Mouse (Mus musculus): Measurements from ENCODE around the gene 2410004P03Rik.
A peak's percentile ranks its signal among the peaks of the same experiment; 100 is the strongest.

Gene 2410004P03Rik

DNA sequence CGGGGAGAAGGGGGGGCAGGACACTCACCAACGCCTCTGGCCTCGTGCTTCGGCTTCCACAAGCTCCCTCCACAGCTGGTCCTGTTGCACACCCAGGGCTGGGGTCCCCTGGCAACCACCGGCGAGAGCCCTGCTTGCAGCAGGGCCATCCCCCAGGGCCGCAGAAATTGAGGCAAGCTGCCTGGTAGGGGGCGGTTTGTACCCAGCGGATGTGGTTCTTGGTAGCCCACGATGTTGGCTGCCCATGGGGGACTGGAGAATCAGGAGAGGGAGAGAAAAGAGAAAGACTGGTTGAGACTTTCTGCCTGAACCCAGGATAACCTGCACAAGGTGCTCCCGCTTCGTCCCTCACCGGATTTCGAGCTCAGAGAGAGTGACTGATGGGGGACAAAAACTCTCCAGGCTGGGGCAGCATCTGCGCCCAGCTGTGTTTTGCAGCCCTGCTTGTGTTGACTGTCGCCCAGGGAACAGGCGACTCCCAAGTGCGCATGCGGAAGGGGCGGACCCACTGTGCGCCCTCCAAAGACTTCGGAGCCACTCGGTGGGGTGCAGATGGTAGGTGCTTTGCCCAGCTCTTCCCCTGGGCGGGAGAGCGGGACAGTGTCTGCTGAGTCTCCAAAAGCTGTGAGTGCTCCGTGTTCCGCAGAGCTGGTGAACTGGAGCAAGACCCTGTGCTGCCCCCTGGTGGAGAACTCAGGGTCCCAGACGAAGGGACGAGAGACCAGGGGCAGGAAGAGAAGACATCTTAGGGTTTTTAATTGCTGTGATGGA is at the start of gene 2410004P03Rik:
Gene 2410004P03Rik, minus strand, starts transcription at position 628 of the 771 bp plus-strand sequence.
- peak; percentile 88 for DNase-seq (ENCODE audit: low read depth, low spot score)

DNA sequence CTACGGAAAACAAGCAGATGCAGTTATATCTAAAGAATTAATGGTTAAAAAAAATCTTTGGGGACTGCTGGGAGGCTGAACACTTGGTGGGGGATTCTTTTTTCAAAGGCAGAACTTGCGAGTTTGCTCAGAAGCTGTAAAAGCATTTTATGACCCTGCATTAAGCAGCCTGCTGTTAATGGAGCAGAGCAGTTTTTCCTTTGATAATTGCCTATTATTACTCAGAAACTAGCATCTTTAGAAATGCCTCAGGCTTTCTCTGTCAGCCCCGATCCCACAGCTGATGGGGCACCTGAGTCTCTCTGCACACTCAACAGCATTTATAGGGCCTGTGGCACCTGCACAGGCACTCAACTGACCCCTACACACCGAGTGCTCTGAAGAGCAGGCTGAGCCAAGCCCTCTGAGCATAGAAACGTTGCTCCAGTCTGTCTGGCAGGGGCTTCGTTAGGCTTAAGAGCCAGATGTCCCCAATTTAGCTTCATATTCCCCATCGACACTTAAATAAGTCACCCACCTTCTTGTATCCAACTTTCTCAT is 49.7 kb upstream of the 2410004P03Rik start:
- DNase-seq (ENCODE audit: low read depth, low spot score) = no peak

DNA sequence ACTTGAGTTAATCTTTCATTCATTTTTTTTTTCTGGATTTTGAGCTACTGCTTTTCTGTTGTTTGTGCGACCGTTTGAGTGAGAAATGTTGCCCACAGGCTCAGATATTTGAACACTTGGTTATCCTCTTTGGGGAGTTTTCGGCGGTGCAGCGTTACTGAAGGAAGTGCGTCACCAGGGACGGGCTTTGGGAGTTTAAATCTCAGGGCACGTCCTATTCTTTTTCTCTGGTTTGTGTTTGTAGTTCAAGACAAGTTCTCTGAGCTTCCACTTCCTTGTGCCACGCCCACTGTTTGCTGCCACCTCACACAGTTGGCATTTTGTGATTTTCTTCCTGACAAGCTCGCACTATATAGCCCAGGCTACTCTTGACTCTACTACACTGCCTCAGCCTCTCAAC is 47.0 kb upstream of the 2410004P03Rik start:
- peak; percentile 55 for DNase-seq (ENCODE audit: low read depth, low spot score)

DNA sequence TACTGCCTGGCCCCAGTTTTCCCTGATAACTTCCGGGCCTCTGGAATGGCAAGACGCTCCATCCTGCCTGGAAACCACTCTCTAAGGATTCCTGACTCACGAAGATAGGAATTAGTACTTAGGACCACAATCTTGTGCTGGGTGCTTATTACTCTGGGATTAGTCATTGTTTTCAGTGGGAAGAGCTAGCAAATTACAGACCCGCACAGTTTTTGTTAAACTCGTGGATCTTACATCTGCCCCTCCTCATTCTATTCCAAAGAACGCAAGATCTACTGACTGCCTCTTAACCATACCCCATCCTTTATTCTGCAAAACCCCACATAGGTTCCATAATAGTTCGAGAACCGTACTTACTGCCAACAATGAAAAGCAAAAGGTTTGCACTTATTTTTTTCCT is 45.6 kb upstream of the 2410004P03Rik start:
- no peak for DNase-seq (ENCODE audit: low read depth, low spot score)

DNA sequence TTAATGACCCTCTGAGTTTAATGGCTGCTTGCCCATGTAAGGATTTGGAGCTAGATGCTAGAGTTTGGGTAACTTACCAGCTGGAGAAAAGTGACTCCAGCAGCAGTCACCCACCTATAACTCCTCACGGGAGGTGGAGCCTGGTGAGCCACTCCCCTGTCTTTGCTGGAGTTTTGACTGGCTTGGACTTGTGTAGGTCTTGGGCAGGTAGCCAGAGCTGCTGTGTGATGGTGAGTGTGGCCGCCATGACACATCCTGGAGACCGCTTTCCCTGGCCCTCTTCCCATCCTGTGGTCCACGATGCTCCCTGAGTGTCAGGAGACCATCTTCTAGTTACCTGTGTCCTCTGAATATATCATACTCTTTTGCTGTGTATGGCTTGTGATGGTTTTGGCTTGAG is 44.2 kb upstream of the 2410004P03Rik start:
- no peak for DNase-seq (ENCODE audit: low read depth, low spot score)

DNA sequence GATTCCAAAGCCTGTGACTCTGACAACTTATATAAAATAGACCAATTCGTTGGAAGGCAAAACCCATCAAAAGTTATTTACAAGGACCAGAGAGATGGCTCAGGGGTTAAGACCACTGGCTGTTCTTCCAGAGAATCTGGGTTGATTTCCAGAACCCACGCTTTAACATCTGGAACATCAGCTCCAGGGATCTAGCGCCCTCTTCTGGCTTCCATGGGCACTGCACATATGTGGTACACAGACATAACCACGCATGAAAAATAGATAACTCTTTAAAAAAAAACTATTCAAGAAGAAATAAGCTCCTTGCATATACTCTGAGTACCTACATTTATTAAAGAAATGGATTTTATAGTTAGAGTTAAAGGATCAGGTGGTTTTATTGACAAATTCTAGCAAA is 43.2 kb upstream of the 2410004P03Rik start:
- peak; percentile 50 for DNase-seq (ENCODE audit: low read depth, low spot score)

DNA sequence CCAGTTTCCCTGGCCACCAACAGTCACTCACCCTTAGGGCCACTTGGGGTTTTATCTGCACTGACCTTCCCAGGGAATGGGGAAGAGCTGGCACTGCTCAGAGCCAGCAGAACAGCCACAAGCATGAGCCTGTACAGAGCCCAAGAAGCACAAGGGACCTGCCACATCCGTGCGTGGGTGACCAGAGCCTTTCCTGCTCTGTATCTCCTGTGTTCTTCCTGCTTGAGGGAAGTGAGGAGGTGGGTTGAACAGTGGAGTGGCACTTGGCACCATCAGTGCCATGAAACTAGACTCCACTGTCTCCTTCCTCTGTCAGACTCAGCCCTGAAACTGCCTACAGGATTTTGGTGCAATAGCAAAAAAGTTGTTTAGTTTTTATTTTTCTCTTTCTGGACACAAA is 41.1 kb upstream of the 2410004P03Rik start:
- DNase-seq (ENCODE audit: low read depth, low spot score) = no peak

DNA sequence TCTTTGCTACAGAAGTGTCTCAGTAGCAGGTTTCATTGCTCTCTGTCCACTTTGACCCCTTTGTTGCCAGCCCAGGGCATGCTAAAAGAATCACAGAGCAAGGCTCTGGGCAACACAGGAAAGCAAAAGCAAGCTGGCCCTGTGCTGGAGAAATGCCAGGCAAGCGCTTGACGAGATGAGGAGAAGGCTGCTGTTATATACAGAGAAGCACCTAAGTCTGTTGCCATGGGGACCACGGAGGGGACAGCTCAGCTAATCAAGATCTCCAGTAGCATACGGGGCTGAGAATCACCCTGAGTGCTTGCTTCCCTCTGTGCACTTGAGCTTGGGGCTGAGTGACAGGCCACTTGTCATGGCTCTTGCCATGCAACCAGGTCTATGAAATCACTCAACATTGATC is 39.5 kb upstream of the 2410004P03Rik start:
- DNase-seq (ENCODE audit: low read depth, low spot score) = peak; percentile 44

DNA sequence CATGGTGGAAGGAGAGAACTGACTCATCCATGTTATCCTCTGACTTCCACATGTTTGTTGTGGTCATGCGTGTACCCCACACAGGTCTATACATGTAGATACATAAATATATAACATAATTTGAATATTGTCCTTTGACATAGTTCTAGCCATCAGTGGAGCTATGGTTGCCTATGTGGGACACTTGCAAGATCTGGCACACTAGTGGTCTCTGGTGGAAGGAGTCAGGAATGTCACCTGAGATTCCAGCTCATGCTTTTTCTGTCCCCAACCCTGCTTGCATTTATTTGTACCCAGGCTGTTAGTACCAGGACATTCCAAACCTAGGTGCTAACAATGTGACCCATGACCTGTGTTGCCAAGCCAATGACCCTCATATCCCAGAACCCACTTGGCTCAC is 38.3 kb upstream of the 2410004P03Rik start:
- DNase-seq (ENCODE audit: low read depth, low spot score) = peak; percentile 19

DNA sequence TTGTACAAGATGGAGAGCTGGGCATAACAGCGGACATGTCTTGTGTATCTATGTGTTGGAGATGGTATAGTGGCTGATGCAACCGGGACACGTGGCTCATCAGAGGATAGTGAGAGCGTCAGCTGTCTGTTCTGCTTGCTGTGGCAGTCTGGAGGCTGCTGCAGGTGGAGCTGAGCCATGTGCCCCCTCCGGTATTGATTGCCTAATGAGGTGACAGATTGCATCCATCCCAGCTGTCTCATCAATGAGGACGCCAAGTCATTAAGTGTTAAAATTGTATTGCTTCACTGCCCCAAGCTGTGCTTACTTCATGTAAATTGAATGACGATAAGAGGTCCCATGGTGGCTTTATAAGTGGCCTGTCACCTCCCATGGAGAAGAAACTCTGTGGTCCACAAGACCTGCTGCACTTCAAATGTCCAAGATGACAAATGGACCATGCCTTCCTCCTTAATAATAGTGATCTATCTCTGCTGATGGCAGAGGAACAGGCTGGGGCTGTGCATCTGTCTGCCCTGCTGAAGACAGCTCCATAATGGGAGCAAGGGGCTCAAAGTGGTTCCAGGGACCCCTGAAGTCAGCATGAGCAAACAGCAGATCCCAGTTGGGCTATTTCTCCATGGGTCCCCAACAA is 37.6 kb upstream of the 2410004P03Rik start:
- DNase-seq (ENCODE audit: low read depth, low spot score) = no peak

DNA sequence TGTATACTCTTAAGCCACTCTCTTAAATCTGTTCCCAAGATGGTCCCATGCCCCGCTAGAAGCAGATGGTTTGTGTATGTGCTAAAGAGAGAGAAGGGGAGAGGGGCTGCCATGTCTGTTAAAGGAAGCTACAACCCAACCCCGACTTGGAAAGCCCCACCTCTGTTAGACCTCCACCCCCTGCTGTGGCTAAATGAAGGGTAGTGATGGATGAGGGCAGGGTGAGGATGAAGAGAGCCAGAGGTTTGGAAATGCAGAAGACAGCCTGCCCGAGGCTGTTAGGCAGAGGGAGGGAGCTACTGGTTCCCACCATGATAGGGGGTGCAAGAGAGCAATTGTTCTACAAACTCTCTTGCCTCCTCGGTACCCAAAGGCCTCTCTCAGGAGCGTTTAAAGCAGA is 31.8 kb upstream of the 2410004P03Rik start:
- peak; percentile 71 for DNase-seq (ENCODE audit: low read depth, low spot score)

DNA sequence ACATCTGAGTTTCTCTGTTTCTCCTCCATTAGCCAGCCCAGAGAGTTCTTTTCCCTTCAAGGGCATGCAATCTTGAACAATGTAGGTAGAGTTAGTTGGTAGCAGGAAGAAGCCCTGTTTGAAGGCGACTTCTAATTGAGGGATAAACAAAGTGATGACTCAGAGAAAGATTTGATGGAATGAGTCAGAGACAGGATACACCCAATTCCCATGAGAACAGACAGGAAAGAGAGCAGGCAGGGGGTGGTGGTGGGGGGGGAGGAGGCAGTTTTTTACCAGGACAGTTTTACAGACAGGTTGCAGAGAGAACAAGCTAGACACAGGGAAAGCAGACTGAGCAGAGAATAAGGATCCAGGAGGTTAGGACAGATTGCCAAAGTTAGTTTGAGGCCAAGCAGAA is 29.0 kb upstream of the 2410004P03Rik start:
- peak; percentile 71 for DNase-seq (ENCODE audit: low read depth, low spot score)

DNA sequence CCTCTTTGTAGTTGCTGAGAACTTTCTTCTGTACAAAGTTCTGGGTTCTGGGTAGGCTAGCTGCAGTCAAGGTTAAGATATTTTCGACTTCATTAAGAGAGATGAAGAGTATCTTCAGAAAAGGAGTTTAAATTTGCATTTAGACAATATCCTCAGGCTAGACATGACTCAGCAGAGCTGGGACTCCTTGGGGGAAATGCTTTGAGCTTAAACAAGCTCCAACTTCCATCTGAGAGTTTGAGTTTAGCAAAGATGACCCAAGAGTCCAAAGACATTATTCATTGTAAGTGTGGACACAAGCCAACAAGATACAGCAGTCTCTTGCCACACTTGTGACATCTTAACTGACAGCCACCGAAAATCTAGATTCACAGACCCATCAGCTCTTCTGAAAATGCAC is 27.9 kb upstream of the 2410004P03Rik start:
- DNase-seq (ENCODE audit: low read depth, low spot score) = no peak

DNA sequence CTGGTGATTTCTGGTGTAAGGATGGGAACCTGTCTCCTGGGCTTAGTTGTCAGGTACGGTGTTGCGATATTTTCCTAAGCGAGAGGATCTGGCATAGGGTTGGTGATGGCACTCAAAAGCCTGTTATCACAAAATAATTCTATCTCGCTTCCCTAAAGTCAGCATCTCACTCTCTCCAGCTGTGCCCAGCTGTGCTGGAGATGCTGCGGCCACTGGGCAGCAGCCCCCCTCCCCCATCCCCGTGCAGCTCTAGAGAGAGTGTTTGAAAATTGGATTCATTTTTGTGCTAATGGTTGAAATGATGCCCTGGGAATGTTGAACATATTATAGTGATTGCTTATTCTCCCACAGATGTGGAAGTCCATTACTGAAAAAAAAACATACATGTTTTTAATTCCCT is 26.7 kb upstream of the 2410004P03Rik start:
- no peak for DNase-seq (ENCODE audit: low read depth, low spot score)

DNA sequence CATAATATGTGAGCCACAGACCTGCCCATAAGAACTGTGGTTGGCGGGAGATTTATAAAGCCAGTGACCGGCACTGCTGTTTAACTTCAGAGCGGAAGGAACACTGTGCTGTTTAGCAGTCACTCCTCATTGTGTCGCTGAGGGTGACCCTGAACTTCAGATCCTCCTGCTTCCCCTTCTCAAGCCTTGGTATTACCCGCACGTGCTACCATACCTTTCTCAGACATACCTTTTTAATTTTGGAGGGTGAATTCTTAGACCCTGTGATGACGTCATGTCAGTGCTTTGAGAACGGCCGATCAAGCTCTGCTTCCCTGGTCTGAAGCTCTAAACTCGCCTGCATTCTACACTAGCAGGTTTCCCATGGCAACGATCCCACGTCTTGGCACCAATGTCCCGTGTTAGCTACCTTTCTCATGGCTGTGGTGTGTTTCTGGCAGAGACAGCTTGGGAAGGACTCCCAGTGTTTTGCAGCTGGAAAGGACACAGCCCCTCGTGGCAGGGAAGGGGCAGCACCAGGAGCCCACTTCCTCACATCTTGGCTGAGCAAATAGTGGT is 25.6 kb upstream of the 2410004P03Rik start:
- peak; percentile 64 for DNase-seq (ENCODE audit: low read depth, low spot score)

DNA sequence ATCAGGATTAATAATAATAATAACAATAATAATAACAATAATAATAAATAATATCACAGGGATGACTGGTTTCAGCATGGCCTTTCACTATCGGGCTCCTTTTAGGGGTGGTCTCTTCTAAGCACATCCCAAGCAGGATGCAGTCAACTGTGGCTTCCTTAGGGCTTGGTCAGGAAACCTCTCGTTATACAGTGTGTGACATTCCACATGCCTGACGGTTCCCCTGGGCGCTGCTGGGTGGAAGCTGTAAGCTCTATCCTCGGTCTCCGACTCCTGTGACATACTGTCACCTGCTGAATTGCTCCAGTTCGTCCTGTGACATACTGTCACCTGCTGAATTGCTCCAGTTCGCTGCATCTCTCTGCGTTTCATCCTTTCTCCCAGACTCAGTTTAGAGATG is 25.0 kb upstream of the 2410004P03Rik start:
- no peak for DNase-seq (ENCODE audit: low read depth, low spot score)

DNA sequence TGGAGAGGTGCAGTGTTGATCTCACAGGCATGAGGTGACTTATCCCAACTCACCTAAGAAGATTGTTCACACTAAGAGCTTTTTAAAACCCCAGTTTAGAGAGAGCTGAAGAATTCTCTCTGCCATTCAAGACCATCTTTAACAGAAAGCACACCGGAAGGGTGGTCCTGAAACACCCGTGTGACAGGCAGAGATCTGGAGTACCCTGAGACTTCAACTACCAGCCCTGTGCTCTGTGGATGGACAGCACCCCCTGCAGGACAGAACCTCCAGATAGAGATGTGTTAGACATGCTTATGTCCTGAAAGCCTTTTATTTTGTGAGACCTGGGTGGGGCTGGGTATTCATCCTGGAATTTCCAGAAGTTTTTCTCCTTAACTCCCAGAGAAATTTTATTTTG is 23.6 kb upstream of the 2410004P03Rik start:
- peak; percentile 89 for DNase-seq (ENCODE audit: low read depth, low spot score)

DNA sequence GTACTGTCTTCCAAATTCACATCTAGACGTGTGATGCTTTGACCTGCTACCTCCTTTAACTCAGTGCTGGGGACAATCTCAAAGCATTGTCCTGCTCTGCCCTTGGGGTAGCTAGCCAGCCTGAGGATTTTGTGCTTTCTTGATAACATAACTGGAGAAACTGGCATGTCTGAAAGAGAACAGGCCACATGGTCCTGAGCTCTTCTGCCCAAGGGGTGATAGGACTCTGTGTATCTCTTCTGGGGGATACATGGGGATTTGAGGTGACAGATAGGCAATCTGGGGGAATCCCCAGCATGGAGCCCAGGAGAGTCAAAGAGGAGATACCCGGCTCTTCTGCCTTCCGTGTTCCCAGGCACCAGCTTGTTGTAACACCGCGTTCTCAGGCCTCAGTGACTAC is 23.1 kb upstream of the 2410004P03Rik start:
- no peak for DNase-seq (ENCODE audit: low read depth, low spot score)

DNA sequence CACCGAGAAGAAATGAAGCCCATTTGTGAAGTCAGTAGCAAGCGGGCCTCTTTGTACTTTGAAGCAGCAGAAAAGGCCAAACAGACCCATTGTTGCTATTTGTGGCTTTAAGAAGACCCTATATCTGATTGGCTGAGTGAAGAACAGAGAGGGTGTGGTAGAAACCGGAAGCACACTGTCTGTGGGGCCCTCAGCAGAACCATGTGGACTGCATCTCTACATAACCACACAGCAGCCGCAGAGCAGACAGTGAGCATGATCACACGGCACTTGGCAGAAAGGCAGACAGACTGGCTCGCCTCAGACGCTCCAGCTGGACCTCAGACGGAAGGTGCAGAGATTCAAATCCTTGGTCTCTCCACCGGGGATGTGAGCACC is 21.9 kb upstream of the 2410004P03Rik start:
- peak; percentile 63 for DNase-seq (ENCODE audit: low read depth, low spot score)

DNA sequence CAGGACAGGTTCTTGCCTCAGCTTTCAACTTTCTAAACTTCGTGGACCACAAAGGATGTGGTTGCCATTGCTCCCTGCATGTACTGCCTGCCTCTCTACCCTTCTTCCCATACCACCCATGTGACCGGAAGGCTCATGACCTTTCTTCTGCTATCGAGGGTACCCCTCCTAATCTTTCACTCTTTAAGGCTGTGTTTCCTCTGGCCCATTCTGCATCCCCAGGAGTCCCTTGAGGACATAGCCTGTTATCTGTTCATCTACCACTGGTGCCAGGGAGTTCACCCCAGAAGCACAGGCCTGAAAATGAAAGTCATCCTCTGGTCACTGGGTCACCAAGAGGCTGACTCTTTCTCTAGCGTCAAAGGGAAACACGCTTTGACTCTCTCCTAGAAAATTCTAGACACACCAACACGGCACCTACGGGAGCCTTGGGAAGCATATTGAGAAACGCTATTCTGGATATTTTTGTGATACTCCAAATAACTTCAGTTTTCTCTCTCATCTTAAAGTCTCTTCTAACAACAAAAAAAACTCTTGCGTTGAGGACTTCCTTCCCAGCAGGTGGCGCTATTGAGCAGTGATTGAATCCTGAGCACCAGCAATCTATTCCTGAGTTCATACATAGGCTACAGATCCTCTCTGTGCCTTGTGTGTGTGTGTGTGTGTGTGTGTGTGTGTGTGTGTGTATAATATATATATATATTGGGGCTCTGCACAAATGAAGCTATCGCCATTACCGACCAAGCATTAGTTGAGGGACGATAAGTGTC is 21.4 kb upstream of the 2410004P03Rik start:
- peak; percentile 79 for DNase-seq (ENCODE audit: low read depth, low spot score)

DNA sequence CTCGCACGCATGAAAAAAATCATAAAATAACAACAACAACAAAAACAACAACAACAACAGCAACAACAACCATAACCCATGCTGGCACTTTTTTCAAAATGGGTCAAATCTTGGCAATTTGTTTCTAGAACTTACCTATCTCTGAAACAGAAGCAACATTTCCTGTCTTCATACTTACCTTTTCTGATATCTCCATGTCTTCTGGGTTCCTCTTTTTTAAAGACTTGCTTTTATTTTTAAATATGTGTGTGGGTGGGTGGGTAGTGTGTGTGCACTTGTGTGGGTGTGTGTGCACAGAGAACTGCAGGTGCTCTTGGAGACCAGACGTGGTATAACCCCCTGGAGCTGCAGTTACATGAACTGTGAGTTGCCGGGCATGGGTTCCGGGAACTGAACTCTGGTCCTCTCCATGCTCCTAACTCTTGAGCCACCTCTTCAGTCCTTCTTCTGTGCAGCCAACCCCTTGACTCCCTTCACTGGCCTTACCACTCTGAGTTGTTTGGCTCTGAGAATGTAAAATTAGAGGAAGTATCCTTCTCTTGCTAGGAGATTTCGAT is 13.1 kb upstream of the 2410004P03Rik start:
- no peak for DNase-seq (ENCODE audit: low read depth, low spot score)

DNA sequence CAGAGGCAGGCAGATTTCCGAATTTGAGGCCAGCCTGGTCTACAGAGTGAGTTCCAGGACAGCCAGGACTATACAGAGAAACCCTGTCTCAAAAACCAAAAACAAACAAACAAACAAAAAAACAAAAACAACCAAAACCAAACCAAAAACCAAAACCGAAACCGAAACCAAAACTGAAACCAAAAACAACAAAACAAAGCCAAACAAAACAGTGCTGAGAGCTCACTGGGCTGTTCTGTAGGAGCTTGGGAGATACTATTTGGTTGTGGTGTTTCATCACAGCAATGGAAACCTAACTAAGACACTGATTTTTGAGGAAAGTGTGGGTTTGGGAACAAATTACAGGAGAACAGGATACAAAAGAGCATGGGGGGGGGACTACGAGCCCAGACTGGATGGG is 10.6 kb upstream of the 2410004P03Rik start:
- no peak for DNase-seq (ENCODE audit: low read depth, low spot score)
